Mouse (Mus musculus) left cerebral cortex, postnatal 25 days (tissue): ENCODE data around the gene Kif5a. TPM values are rescaled to one million over a fixed set of nuclear protein-coding genes. Genes with fewer than 3 reads are reported as not detected.

Source experiments
- DNase-seq, 2 experiments: peaks; one replicate each; pipeline ENCODE4 v3.0.0; 2022; ENCODE audit warnings: low spot score in 2 of 2, mixed read lengths in 1 of 2
- intact Hi-C: fragments of 180-260 bp; cut with DNase I; formaldehyde crosslinking; loops from one replicate; pipeline ENCODE4 v1.15.1; 2025
- total RNA-seq, 2 experiments: library from RNA; stranded (reverse); gene quantifications; 2 replicates each; pipeline ENCODE4 v1.2.3; 2021

The Kif5a gene
- total RNA-seq, 2 experiments from 2014 or later, result 934 to 952 TPM

- peak; percentile 75 to 94 for DNase-seq
- intact Hi-C loops, result loop anchor here (1.0 kb wide), 1 partner anchor 23 kb away; no protein-coding TSS in a partner anchor
These were observed 75.6 kb downstream of the Kif5a start for GRCm38 (mm10) chr10:127187371-127188078.

GRCm38 (mm10) chr10:127186451-127186850 lies 76.7 kb downstream of the Kif5a start:
- intact Hi-C loops, result no loop called here
- DNase-seq, result no peak

GRCm38 (mm10) chr10:127185506-127185905 lies 77.6 kb downstream of the Kif5a start:
- no peak for DNase-seq
- intact Hi-C loops, result no loop called here

- intact Hi-C loops, result no loop called here
- no peak for DNase-seq
These were observed 78.0 kb downstream of the Kif5a start for GRCm38 (mm10) chr10:127185101-127185500.

- intact Hi-C loops, result no loop called here
- DNase-seq, result no peak
These were observed 79.4 kb downstream of the Kif5a start for GRCm38 (mm10) chr10:127183759-127184158.

- intact Hi-C loops, result no loop called here
- DNase-seq, result no peak
These were observed 80.5 kb downstream of the Kif5a start for GRCm38 (mm10) chr10:127182624-127183023.

- intact Hi-C loops, result no loop called here
- DNase-seq, result no peak
These were observed 81.6 kb downstream of the Kif5a start for GRCm38 (mm10) chr10:127181566-127181965.

- intact Hi-C loops, result no loop called here
- DNase-seq, result no peak
These were observed 82.5 kb downstream of the Kif5a start for GRCm38 (mm10) chr10:127180695-127181047.

- intact Hi-C loops, result no loop called here
- peak; percentile 67 to 72 for DNase-seq
These were observed 83.1 kb downstream of the Kif5a start, which contains the start of gene Slc26a10 for GRCm38 (mm10) chr10:127179871-127180694. Gene Slc26a10 (minus strand): TSS chr10:127180645.

GRCm38 (mm10) chr10:127178286-127179027 lies 84.7 kb downstream of the Kif5a start:
- intact Hi-C loops, result no loop called here
- no peak for DNase-seq

- peak; percentile 75 to 82 for DNase-seq
- intact Hi-C loops, result loop anchor here (2.0 kb wide), 1 partner anchor 51 kb away; no protein-coding TSS in a partner anchor
These were observed 85.4 kb downstream of the Kif5a start for GRCm38 (mm10) chr10:127177719-127178118.

GRCm38 (mm10) chr10:127177235-127177634 lies 85.9 kb downstream of the Kif5a start:
- no peak for DNase-seq
- intact Hi-C loops, result loop anchor here (2.0 kb wide), 1 partner anchor 52 kb away; no protein-coding TSS in a partner anchor

- intact Hi-C loops, result loop anchor here (2.0 kb wide), 1 partner anchor 52 kb away; no protein-coding TSS in a partner anchor
- no peak for DNase-seq
These were observed 86.4 kb downstream of the Kif5a start for GRCm38 (mm10) chr10:127176756-127177155.

GRCm38 (mm10) chr10:127176228-127176627 lies 86.9 kb downstream of the Kif5a start:
- DNase-seq, result no peak
- intact Hi-C loops, result loop anchor here (2.0 kb wide), 1 partner anchor 53 kb away; no protein-coding TSS in a partner anchor

Other genes with a start within 250 kb of the Kif5a start
- 10 to 100 TPM; 30.1 to 37.1 TPM for gene Tsfm, start 232.5 kb downstream of the Kif5a start, total RNA-seq
- gene Mettl1, start 221.9 kb downstream of the Kif5a start, total RNA-seq, result 1 to 10 TPM; 8.7 to 9.7 TPM
- gene Eef1akmt3, start 221.8 kb downstream of the Kif5a start, total RNA-seq, result under 1 TPM; 0.16 to 0.25 TPM
- gene Cyp27b1, start 215.1 kb downstream of the Kif5a start, total RNA-seq, result 1 to 10 TPM in 1 of 2 experiments, under 1 TPM in 1; 0.57 to 1.1 TPM
- gene March9, start 203.2 kb downstream of the Kif5a start, total RNA-seq, result 10 to 100 TPM; 21.7 to 21.8 TPM
- 10 to 100 TPM; 84.9 to 86.2 TPM for gene Cdk4, start 199.8 kb downstream of the Kif5a start, total RNA-seq
- gene Tspan31, start 193.1 kb downstream of the Kif5a start, total RNA-seq, result 10 to 100 TPM; 65.5 to 71.5 TPM
- gene Agap2, start 188.1 kb downstream of the Kif5a start, total RNA-seq, result 100 to 1,000 TPM; 678 to 689 TPM
- gene Os9, start 142.2 kb downstream of the Kif5a start, total RNA-seq, result 100 to 1,000 TPM; 106 to 112 TPM
- 100 to 1,000 TPM; 111 to 116 TPM for gene B4galnt1, start 98.1 kb downstream of the Kif5a start, total RNA-seq
- gene Slc26a10, start 82.7 kb downstream of the Kif5a start, total RNA-seq, result 1 to 10 TPM; 2.4 to 4.1 TPM
- gene Arhgef25, start 73.3 kb downstream of the Kif5a start, total RNA-seq, result 100 to 1,000 TPM; 142 to 156 TPM
- 100 to 1,000 TPM; 210 TPM for gene Dtx3, start 67.6 kb downstream of the Kif5a start, total RNA-seq
- gene Pip4k2c, start 51.8 kb downstream of the Kif5a start, total RNA-seq, result 10 to 100 TPM; 95.2 to 95.6 TPM
- gene Dctn2, start 3.0 kb upstream of the Kif5a start, total RNA-seq, result 100 to 1,000 TPM; 262 to 278 TPM
- 10 to 100 TPM; 32.2 to 38.9 TPM for gene Mbd6, start 25.7 kb upstream of the Kif5a start, total RNA-seq
- 10 to 100 TPM; 56.0 to 57.1 TPM for gene Mars, start 48.4 kb upstream of the Kif5a start, total RNA-seq
- gene Arhgap9, start 58.6 kb upstream of the Kif5a start, total RNA-seq, result 1 to 10 TPM in 1 of 2 experiments, under 1 TPM in 1; 0.99 to 1.1 TPM
- gene Gli1, start 78.6 kb upstream of the Kif5a start, total RNA-seq, result 1 to 10 TPM; 2.2 to 2.3 TPM
- under 1 TPM; 0.11 to 0.18 TPM for gene Inhbe, start 91.1 kb upstream of the Kif5a start, total RNA-seq
- not detected for gene Inhbc, start 107.1 kb upstream of the Kif5a start, total RNA-seq
- 100 to 1,000 TPM; 316 to 372 TPM for gene R3hdm2, start 117.0 kb upstream of the Kif5a start, total RNA-seq
- gene Stac3, start 238.3 kb upstream of the Kif5a start, total RNA-seq, result 1 to 10 TPM; 4.3 to 5.6 TPM